Mouse (Mus musculus) E14TG2a.4 (cell line): ENCODE data around the gene Tbc1d21.

Experiments
- CTCF ChIP-seq: conservative IDR thresholded peaks from 2 replicates; pipeline ENCODE4 v1.5.1; 2014; ENCODE audit warnings: low read length
- NANOG ChIP-seq: IDR thresholded peaks from 2 replicates; pipeline ENCODE4 v1.6.1; 2014; ENCODE audit warnings: borderline replicate concordance, low read length, mixed read lengths

DNA sequence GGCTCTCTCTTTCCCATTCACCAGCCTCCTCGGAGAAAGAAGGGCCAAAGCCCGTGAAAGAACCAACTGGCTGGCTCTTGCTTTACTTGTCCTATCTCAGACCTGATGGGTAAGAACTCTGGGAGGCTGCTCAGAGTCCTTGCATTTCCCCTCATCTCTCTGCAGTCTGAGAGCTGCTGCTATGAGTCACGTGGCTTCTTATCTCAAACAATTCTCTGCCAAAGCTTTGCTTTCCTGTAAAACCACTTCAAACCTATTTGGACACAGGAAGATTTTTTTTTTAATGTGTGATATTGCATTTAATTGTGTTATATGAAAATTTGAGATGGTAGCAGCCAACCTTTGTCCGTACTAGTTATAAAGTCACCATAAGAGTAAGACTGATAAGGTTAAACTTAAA is 34.2 kb upstream of the Tbc1d21 start:
- TF ChIP-seq CTCF (no peak), NANOG (no peak)
